Mouse (Mus musculus): Measurements from ENCODE around the gene Wdr90.
"Not testable (repeated sequence)": the region's sequence is repeated elsewhere in the genome, so short reads cannot be mapped to it uniquely, and the experiment has no call there.

Gene Wdr90

GRCm38 (mm10) chr17:25877741-25878610 lies 16.7 kb upstream of the Wdr90 start:
- no peak for DNase-seq (ENCODE audit: low read depth, low spot score)

- no peak for DNase-seq (ENCODE audit: low read depth, low spot score)
These were observed 15.7 kb upstream of the Wdr90 start for GRCm38 (mm10) chr17:25877025-25877424.

GRCm38 (mm10) chr17:25876347-25876915 lies 15.1 kb upstream of the Wdr90 start:
- no peak for DNase-seq (ENCODE audit: low read depth, low spot score)

GRCm38 (mm10) chr17:25875171-25876136 lies 14.2 kb upstream of the Wdr90 start:
- peak; percentile 72 for DNase-seq (ENCODE audit: low read depth, low spot score)

GRCm38 (mm10) chr17:25874721-25875170 lies 13.4 kb upstream of the Wdr90 start, which contains the start of gene Mettl26:
Gene Mettl26 (plus strand): TSS chr17:25875074.
- DNase-seq (ENCODE audit: low read depth, low spot score): peak; percentile 84

- DNase-seq (ENCODE audit: low read depth, low spot score): no peak
These were observed 12.9 kb upstream of the Wdr90 start for GRCm38 (mm10) chr17:25874148-25874720.

- no peak for DNase-seq (ENCODE audit: low read depth, low spot score)
These were observed 12.3 kb upstream of the Wdr90 start for GRCm38 (mm10) chr17:25873405-25874147.

- DNase-seq (ENCODE audit: low read depth, low spot score): no peak
These were observed 11.4 kb upstream of the Wdr90 start for GRCm38 (mm10) chr17:25872676-25873075.

- not testable (repeated sequence) for DNase-seq (ENCODE audit: low read depth, low spot score)
These were observed 10.3 kb upstream of the Wdr90 start for GRCm38 (mm10) chr17:25871566-25871965.

GRCm38 (mm10) chr17:25869954-25870353 lies 8.7 kb upstream of the Wdr90 start:
- DNase-seq (ENCODE audit: low read depth, low spot score): no peak

- no peak for DNase-seq (ENCODE audit: low read depth, low spot score)
These were observed 8.2 kb upstream of the Wdr90 start for GRCm38 (mm10) chr17:25869498-25869897.

GRCm38 (mm10) chr17:25868601-25869191 lies 7.4 kb upstream of the Wdr90 start, which contains the start of gene Mcrip2:
Gene Mcrip2 (minus strand): TSS chr17:25868764.
- no peak for DNase-seq (ENCODE audit: low read depth, low spot score)

GRCm38 (mm10) chr17:25867836-25868600 lies 6.7 kb upstream of the Wdr90 start:
- no peak for DNase-seq (ENCODE audit: low read depth, low spot score)

GRCm38 (mm10) chr17:25867509-25867835 lies 6.2 kb upstream of the Wdr90 start:
- DNase-seq (ENCODE audit: low read depth, low spot score): no peak

GRCm38 (mm10) chr17:25866172-25866571 lies 4.9 kb upstream of the Wdr90 start:
- DNase-seq (ENCODE audit: low read depth, low spot score): no peak

GRCm38 (mm10) chr17:25865288-25865687 lies 4.0 kb upstream of the Wdr90 start:
- DNase-seq (ENCODE audit: low read depth, low spot score): no peak

- no peak for DNase-seq (ENCODE audit: low read depth, low spot score)
These were observed 3.0 kb upstream of the Wdr90 start for GRCm38 (mm10) chr17:25864311-25864710.

GRCm38 (mm10) chr17:25863681-25864080 lies 2.4 kb upstream of the Wdr90 start:
- no peak for DNase-seq (ENCODE audit: low read depth, low spot score)
